Mouse (Mus musculus): ENCODE measurements around the gene Far2.

DNA sequence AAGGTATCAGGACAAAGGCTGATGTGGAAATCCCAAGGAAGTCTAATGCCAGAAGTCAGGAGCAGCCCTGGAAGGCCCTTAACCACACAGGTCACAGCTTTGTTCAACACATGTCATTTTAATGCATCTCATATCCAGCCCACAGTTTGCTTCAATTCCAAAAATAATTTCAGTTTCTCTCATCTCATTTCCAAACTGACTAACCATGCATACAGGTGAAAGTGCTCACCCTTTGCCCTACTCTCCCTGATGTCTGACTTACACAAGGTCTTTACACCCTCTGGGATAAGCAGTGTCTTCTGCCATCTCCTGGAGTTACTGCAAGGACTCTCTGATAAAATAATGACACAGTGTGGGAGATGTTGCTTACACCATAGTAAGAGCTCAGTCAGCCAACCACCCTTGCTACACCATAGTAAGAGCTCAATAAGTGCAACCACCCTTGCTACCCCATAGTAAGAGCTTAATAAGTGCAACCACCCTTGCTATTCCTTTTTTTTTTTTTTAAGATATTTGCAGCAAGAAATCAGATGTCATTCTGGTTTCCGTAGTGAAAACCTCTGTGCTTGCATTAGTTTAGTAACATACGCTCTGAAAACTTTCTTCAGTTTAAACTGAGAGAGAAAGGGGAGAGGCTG is 64.1 kb downstream of the Far2 start:
- TF ChIP-seq CTCF (IDR thresholded peaks at IDR 0.05; ENCODE audit: borderline replicate concordance, insufficient read depth, low read length) (no peak), POLR2A (IDR thresholded peaks at IDR 0.05; ENCODE audit: low read depth, low read length) (no peak)
